Mouse (Mus musculus): Measurements from ENCODE around the gene Zg16. TPM values are rescaled to one million over a fixed set of nuclear protein-coding genes. Genes with fewer than 3 reads are reported as not detected.
"Not testable (repeated sequence)": the region's sequence is repeated elsewhere in the genome, so short reads cannot be mapped to it uniquely, and the experiment has no call there.

Gene Zg16
- polyA plus RNA-seq (2016; fragmentation: Nextera tagmentation; extraction: Ambion mirVana) = not detected in 2 replicates

- H3K4me1 ChIP-seq; H3K9me3 ChIP-seq; H3K9ac ChIP-seq; H3K27me3 ChIP-seq (replicated peaks); H3K4me2 ChIP-seq (replicated peaks); H3K36me3 ChIP-seq; H3K27ac ChIP-seq; H3K4me3 ChIP-seq; ATAC-seq (ENCODE audit: low FRiP score, low read depth): not testable (repeated sequence)
- 90% methylated on average over 6 of the region's 6 CpGs for WGBS
Observed at GRCm38 (mm10) chr7:127087278-127088010, at the start of gene Zg16. Gene Zg16, minus strand, starts transcription at chr7:127087328.

GRCm38 (mm10) chr7:127136181-127137071 is 49.3 kb upstream of the Zg16 start:
- ATAC-seq (ENCODE audit: low FRiP score, low read depth) = no peak

GRCm38 (mm10) chr7:127134821-127135447 is 47.8 kb upstream of the Zg16 start:
- H3K36me3 ChIP-seq = no peaks in the 10 kb centered on the region
- H3K4me3 ChIP-seq = no peak overlapping the region
- H3K4me2 ChIP-seq (replicated peaks) = no peak overlapping the region
- no peaks in the 10 kb centered on the region for H3K4me1 ChIP-seq
- H3K27me3 ChIP-seq (replicated peaks) = no peaks in the 10 kb centered on the region
- 85% methylated on average over 11 of the region's 11 CpGs for WGBS
- ATAC-seq (ENCODE audit: low FRiP score, low read depth) = no peak
- H3K9ac ChIP-seq = no peak overlapping the region
- no peak overlapping the region for H3K27ac ChIP-seq
- no peaks in the 10 kb centered on the region for H3K9me3 ChIP-seq

More at GRCm38 (mm10) chr7:127136181-127137071, 49.3 kb upstream of the Zg16 start:
- no peak overlapping the region for H3K4me3 ChIP-seq
- 86% methylated on average over 22 of the region's 22 CpGs for whole genome bisulfite sequencing
- no peaks in the 10 kb centered on the region for H3K27me3 ChIP-seq (replicated peaks)
- no peak overlapping the region for H3K9ac ChIP-seq
- H3K9me3 ChIP-seq = no peaks in the 10 kb centered on the region
- H3K4me2 ChIP-seq (replicated peaks) = no peak overlapping the region
- no peaks in the 10 kb centered on the region for H3K36me3 ChIP-seq
- H3K27ac ChIP-seq = no peak overlapping the region
- H3K4me1 ChIP-seq = no peaks in the 10 kb centered on the region

GRCm38 (mm10) chr7:127133125-127133524 is 46.0 kb upstream of the Zg16 start:
- Histone ChIP-seq H3K9me3 (no peaks in the 10 kb centered on the region), H3K4me2 (replicated peaks) (no peak overlapping the region), H3K36me3 (no peaks in the 10 kb centered on the region), H3K9ac (no peak overlapping the region), H3K27me3 (replicated peaks) (no peaks in the 10 kb centered on the region), H3K4me3 (no peak overlapping the region), H3K27ac (no peak overlapping the region), H3K4me1 (no peaks in the 10 kb centered on the region)
- WGBS = 56% methylated on average over 5 of the region's 5 CpGs
- no peak for ATAC-seq (ENCODE audit: low FRiP score, low read depth)

- Histone ChIP-seq H3K9ac (no peak overlapping the region), H3K27ac (no peak overlapping the region), H3K4me1 (no peaks in the 10 kb centered on the region), H3K9me3 (0 out of 2 replicates have a peak, but pooled peaks cover under 1% of the 10 kb centered on the region), H3K4me3 (no peak overlapping the region), H3K36me3 (no peaks in the 10 kb centered on the region), H3K27me3 (replicated peaks) (no peaks in the 10 kb centered on the region), H3K4me2 (replicated peaks) (no peak overlapping the region)
- no peak for ATAC-seq (ENCODE audit: low FRiP score, low read depth)
- WGBS = 15% methylated on average over 4 of the region's 4 CpGs
Observed at GRCm38 (mm10) chr7:127129638-127130037, 42.5 kb upstream of the Zg16 start.

- Histone ChIP-seq H3K27ac (no peak within 1 kb of the TSS), H3K36me3 (no peaks in the 10 kb centered on the region), H3K4me2 (replicated peaks) (peak within 1 kb of the TSS; percentile 31), H3K4me3 (no peak within 1 kb of the TSS), H3K9me3 (peaks cover 6% of the 10 kb centered on the region), H3K27me3 (replicated peaks) (peaks cover 20% of the 10 kb centered on the region), H3K4me1 (peaks cover 8% of the 10 kb centered on the region), H3K9ac (0 out of 2 replicates have a peak within 1 kb of the TSS, but pooled peaks have one; percentile 29)
- WGBS = 12% methylated on average over 7 of the region's 7 CpGs
- ATAC-seq (ENCODE audit: low FRiP score, low read depth) = no peak
Observed at GRCm38 (mm10) chr7:127121911-127122270, 34.8 kb upstream of the Zg16 start, which contains the start of gene Qprt. Gene Qprt, minus strand, starts transcription at chr7:127122226.

- H3K36me3 ChIP-seq = no peaks in the 10 kb centered on the region
- 0 out of 2 replicates have a peak overlapping the region, but pooled peaks have one; percentile 29 for H3K9ac ChIP-seq
- peaks cover 6% of the 10 kb centered on the region for H3K9me3 ChIP-seq
- H3K4me1 ChIP-seq = peaks cover 8% of the 10 kb centered on the region
- H3K27ac ChIP-seq = no peak overlapping the region
- no peak overlapping the region for H3K4me3 ChIP-seq
- 13% methylated on average over 21 of the region's 21 CpGs for WGBS
- no peak for ATAC-seq (ENCODE audit: low FRiP score, low read depth)
- peak overlapping the region; percentile 31 for H3K4me2 ChIP-seq (replicated peaks)
- H3K27me3 ChIP-seq (replicated peaks) = peaks cover 20% of the 10 kb centered on the region
Observed at GRCm38 (mm10) chr7:127121061-127121910, 34.2 kb upstream of the Zg16 start.

- Histone ChIP-seq H3K9ac (no peak overlapping the region), H3K27me3 (replicated peaks) (peaks cover 20% of the 10 kb centered on the region), H3K27ac (no peak overlapping the region), H3K4me1 (peaks cover 8% of the 10 kb centered on the region), H3K4me3 (no peak overlapping the region), H3K9me3 (no peaks in the 10 kb centered on the region; the same call in 1 of the 2 replicates), H3K4me2 (replicated peaks) (no peak overlapping the region), H3K36me3 (no peaks in the 10 kb centered on the region)
- WGBS = 47% methylated on average over 14 of the region's 14 CpGs
- no peak for ATAC-seq (ENCODE audit: low FRiP score, low read depth)
Observed at GRCm38 (mm10) chr7:127118671-127119445, 31.7 kb upstream of the Zg16 start.

- no peaks in the 10 kb centered on the region for H3K9me3 ChIP-seq
- ATAC-seq (ENCODE audit: low FRiP score, low read depth) = no peak
- peaks cover 20% of the 10 kb centered on the region for H3K27me3 ChIP-seq (replicated peaks)
- H3K4me1 ChIP-seq = peaks cover 8% of the 10 kb centered on the region
- no peak overlapping the region for H3K9ac ChIP-seq
- H3K36me3 ChIP-seq = no peaks in the 10 kb centered on the region
- no peak overlapping the region for H3K4me2 ChIP-seq (replicated peaks)
- H3K27ac ChIP-seq = no peak overlapping the region
- 44% methylated on average over 5 of the region's 5 CpGs for WGBS
- H3K4me3 ChIP-seq = no peak overlapping the region
Observed at GRCm38 (mm10) chr7:127117948-127118347, 30.8 kb upstream of the Zg16 start.

- Histone ChIP-seq H3K27me3 (replicated peaks) (peaks cover 11% of the 10 kb centered on the region), H3K27ac (no peak overlapping the region), H3K36me3 (no peaks in the 10 kb centered on the region), H3K9me3 (no peaks in the 10 kb centered on the region), H3K9ac (no peak overlapping the region), H3K4me2 (replicated peaks) (no peak overlapping the region), H3K4me3 (no peak overlapping the region), H3K4me1 (peaks cover 5% of the 10 kb centered on the region)
- ATAC-seq (ENCODE audit: low FRiP score, low read depth) = no peak
- WGBS = 61% methylated on average over 11 of the region's 11 CpGs
Observed at GRCm38 (mm10) chr7:127116331-127116935, 29.3 kb upstream of the Zg16 start.

Data from neural tube, embryonic 12.5 days (tissue).